Mouse (Mus musculus) testis, adult 2 months (tissue): ENCODE results near the gene Egln2.

Experiments used
- CTCF ChIP-seq: fragments of 200-500 bp; IDR thresholded peaks from 2 replicates; pipeline ENCODE4 v1.5.1; 2012; ENCODE audit warnings: low read depth, mild to moderate bottlenecking, inconsistent platforms, low read length, moderate library complexity; ENCODE audit not compliant: control insufficient read depth, insufficient read depth, insufficient replicate concordance
- POLR2A ChIP-seq: fragments of 200-500 bp; IDR thresholded peaks from 2 replicates; pipeline ENCODE4 v1.6.1; 2012; ENCODE audit warnings: low read depth, mild to moderate bottlenecking, inconsistent platforms, low read length, moderate library complexity; ENCODE audit not compliant: control insufficient read depth

GRCm38 (mm10) chr7:27179217-27179918, 12.8 kb upstream of the Egln2 start:
- TF ChIP-seq CTCF (no peak), POLR2A (no peak)
